Mouse (Mus musculus) heart, adult 2 months (tissue): ENCODE measurements around the gene Slc36a2.

Source experiments
- CTCF ChIP-seq: fragments of 200-600 bp; IDR thresholded peaks from 2 replicates; pipeline ENCODE4 v1.8.1; 2022; ENCODE audit warnings: antibody characterized with exemption, mild to moderate bottlenecking, moderate library complexity
- POLR2A ChIP-seq: fragments of 200-500 bp; IDR thresholded peaks from 2 replicates; pipeline ENCODE4 v1.6.1; 2011; ENCODE audit warnings: mild to moderate bottlenecking, low read depth, low read length, control low read depth; ENCODE audit not compliant: insufficient read depth

GRCm38 (mm10) chr11:55109521-55110300 is 75.2 kb downstream of the Slc36a2 start:
- TF ChIP-seq CTCF, result no peak
- TF ChIP-seq POLR2A, result no peak
